Mouse (Mus musculus) bone marrow, adult 2 months (tissue): ENCODE measurements around the gene Acly.

Experiments
- CTCF ChIP-seq: fragments of 200-500 bp; IDR thresholded peaks from 2 replicates; pipeline ENCODE4 v1.5.1; 2011; ENCODE audit warnings: low read length, control low read depth; ENCODE audit not compliant: control insufficient read depth, insufficient read depth
- POLR2A ChIP-seq: fragments of 200-500 bp; IDR thresholded peaks from 2 replicates; pipeline ENCODE4 v1.6.1; 2011; ENCODE audit warnings: low read depth, mild to moderate bottlenecking, control low read depth, low read length, borderline replicate concordance; ENCODE audit not compliant: control insufficient read depth

GRCm38 (mm10) chr11:100510556-100510955 is 17.2 kb downstream of the Acly start:
- TF ChIP-seq CTCF (no peak), POLR2A (no peak)
